Mouse (Mus musculus) gastrocnemius, postnatal 25 days (tissue): Measurements from ENCODE around the gene Gli2. TPM values are rescaled to one million over a fixed set of nuclear protein-coding genes. Genes with fewer than 3 reads are reported as not detected.

Experiments
- DNase-seq: peaks from one replicate; pipeline ENCODE4 v3.0.0; 2022
- microRNA-seq, 2 experiments: library from miRNA; unstranded; fragments of <30 nt; microRNA quantifications; one replicate each; pipeline ENCODE4 v1.2.0; 2021; ENCODE audit warnings: borderline replicate concordance in 2 of 2
- total RNA-seq, 2 experiments: library from RNA; stranded (reverse); gene quantifications; 1 replicate in 1 of 2; 2 replicates in 1 of 2; pipeline ENCODE4 v1.2.3; 2021

Gli2 gene
- total RNA-seq, 2 experiments from 2014 or later: 1.4 to 1.5 TPM

DNA sequence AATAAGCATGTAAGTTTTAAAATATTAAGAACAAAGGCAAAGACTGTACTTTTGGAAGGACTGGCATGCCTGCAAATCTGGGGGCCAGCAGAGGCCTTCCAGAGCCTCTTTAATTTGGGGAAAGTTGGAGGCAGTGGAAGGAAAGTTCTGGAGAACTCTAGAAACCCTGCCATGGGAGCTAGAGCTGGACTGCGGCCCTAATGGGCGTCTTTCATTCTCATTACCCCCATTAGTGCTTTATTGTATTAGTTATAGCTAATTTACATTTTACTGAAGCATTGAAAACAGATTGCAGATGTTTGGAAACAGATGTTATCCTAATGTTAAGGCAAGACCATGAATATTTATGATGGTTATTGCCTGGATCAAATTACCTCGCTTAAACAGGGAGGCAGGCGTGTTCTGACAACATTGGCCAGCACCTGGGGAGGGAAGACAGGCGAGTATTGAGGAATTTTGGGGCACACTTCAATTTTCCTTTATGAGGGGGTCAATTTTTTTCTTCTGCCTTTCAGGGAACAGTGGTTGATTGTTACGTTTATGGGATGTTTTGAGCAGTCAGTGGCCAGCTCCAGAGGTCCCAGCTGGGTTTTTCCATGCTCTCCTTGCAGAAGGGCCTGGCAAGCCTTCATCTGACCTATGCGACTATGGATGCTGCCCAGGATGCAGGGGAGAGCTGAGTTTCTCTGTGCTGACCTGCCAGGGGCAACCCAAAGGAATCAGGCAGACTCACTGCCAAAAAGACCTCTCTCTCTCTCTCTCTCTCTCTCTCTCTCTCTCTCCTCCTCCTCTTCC lies 253.9 kb downstream of the Gli2 start:
- DNase-seq: no peak

DNA sequence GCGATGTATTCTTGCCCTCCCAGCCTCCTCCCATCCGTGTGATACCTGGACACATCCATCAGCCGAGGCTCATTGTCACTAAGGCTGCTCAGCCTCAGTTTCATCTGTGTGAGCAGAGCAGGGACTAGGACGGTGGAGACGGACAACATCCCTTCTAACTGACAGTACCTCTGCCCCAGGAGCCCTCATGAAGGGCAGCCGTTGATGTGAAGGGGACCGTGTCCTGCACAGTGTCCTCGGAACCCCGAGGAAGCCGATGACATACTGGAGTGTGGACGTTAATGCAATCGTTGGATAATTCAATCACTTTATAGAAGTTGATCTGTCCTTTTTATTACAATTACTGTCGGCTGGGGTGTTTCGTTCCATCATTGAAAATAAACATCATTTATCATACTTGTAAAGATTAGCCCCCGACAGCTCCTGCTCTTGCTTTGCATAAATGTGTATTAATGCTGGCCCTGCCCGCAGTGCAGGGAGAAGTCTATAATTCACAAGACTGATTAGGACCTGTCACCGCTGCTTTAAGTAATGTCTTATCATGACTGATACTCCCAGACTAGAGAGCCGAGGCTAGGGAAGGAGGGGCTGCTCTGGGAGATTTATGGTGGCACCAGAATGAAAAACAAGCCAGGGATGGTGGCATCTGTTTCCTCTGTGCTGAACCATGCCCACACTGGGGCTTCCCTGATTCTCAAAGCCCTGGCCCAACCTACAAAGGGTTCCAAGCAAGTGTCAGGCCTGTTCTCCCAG lies 257.8 kb downstream of the Gli2 start:
- no peak for DNase-seq

DNA sequence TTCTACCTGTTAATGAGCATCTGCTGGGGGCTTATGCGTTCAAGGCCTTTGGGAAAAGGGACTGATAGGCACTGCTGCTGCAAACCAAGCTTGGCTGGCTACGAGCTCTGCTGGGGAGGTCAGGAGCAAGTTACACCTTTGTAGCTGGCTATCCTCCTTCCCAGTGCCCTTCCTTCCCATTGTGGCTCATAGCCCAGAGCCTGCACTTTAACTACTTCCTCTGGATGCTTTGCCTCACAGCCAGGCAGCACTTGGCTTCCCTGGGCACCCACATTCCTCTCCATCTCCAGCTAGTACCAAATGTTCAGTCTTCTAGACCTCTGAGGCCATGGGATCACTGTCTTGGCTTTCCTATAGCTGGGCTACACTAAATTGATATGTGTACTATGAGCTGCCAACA lies 263.5 kb downstream of the Gli2 start:
- DNase-seq: no peak

GRCm38 (mm10) chr1:118789468-118789867 lies 264.0 kb downstream of the Gli2 start:
- no peak for DNase-seq

DNA sequence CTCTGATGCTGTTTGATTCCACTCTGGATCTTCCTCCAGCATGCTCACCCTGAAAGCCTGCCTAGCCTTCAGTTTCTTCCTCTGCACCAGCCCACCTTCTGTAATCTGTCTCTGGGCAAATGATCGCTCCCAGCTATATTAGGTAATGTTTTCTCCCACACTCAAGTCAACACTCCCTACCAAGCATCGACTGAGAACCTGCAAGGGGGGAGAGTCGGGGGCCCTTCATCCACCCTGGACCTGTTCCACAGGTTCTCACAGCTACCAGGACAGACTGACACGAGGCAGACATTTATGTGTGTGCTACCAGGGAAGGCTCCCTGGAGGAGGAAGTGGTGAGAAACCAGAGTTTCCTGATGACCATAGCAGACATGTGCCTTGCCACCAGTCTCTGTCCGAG lies 264.6 kb downstream of the Gli2 start:
- no peak for DNase-seq

- DNase-seq: no peak
Measured at GRCm38 (mm10) chr1:118787486-118787885, 265.9 kb downstream of the Gli2 start.

Small RNA genes lying within 50 kb of the gene (microRNA-seq; reads per million reads assigned to microRNA genes)
- 0 reads per million in 2 experiments for gene Mir6346
